Mouse (Mus musculus) forebrain, embryonic 15.5 days (tissue): ENCODE data around the gene Rab40c. TPM values are rescaled to one million over a fixed set of nuclear protein-coding genes. Genes with fewer than 3 reads are reported as not detected.

ENCODE experiments used
- ATAC-seq: fragments of 200-750 bp; cut with Nextera tagmentation; replicated peaks from 2 replicates; pipeline ENCODE4 v1.8.0; 2017; ENCODE audit warnings: mild to moderate bottlenecking, moderate TSS enrichment, moderate library complexity
- H3K27ac ChIP-seq: fragments of 300-500 bp; sonication (generic); replicated peaks from 2 replicates; pipeline ENCODE4 v1.5.1; 2015; ENCODE audit warnings: mild to moderate bottlenecking, inconsistent platforms
- H3K27me3 ChIP-seq: fragments of 300-500 bp; sonication (generic); 2 replicates; pipeline ENCODE4 v1.6.1; 2015; ENCODE audit warnings: inconsistent platforms
- H3K36me3 ChIP-seq: fragments of 300-500 bp; sonication (generic); 2 replicates; pipeline ENCODE4 v1.6.1; 2015; ENCODE audit warnings: mild to moderate bottlenecking, inconsistent platforms
- H3K4me1 ChIP-seq: fragments of 300-500 bp; sonication (generic); 2 replicates; pipeline ENCODE4 v1.6.1; 2015; ENCODE audit warnings: inconsistent platforms
- H3K4me2 ChIP-seq: fragments of 300-500 bp; sonication (generic); replicated peaks from 2 replicates; pipeline ENCODE4 v1.6.1; 2015; ENCODE audit warnings: mild to moderate bottlenecking, inconsistent platforms
- H3K4me3 ChIP-seq: fragments of 300-500 bp; sonication (generic); 2 replicates; pipeline ENCODE4 v1.5.1; 2015; ENCODE audit warnings: mild to moderate bottlenecking, inconsistent platforms
- H3K9ac ChIP-seq: fragments of 300-500 bp; sonication (generic); replicated peaks from 2 replicates; pipeline ENCODE4 v1.6.1; 2015; ENCODE audit warnings: mild to moderate bottlenecking, inconsistent platforms
- H3K9me3 ChIP-seq: fragments of 300-500 bp; sonication (generic); 2 replicates; pipeline ENCODE4 v1.6.1; 2016; ENCODE audit warnings: inconsistent platforms
- WGBS: fragments of 180-500 bp; shearing (Covaris S2); methylation state at CpG from one replicate; pipeline ENCODE4 v1.1.7; 2015; ENCODE audit warnings: mixed read lengths; 5-methylcytosine and 5-hydroxymethylcytosine counted together
- polyA plus RNA-seq: library from polyadenylated mRNA; unstranded; fragments of >200 nt; fragmentation: Nextera tagmentation; extraction: Ambion mirVana; gene quantifications from 2 replicates; pipeline ENCODE4 v1.2.1, GENCODE M21; 2015

The Rab40c gene
- polyA plus RNA-seq, 1 experiment from 2014 or later: 52.6 TPM

GRCm38 (mm10) chr17:25843636-25844395 lies 75.7 kb downstream of the Rab40c start:
- Histone ChIP-seq H3K4me3 (peak overlapping the region; percentile 84), H3K36me3 (peaks cover 33% of the 10 kb centered on the region), H3K27ac (peak overlapping the region; percentile 73), H3K27me3 (no peaks in the 10 kb centered on the region), H3K4me2 (peak overlapping the region; percentile 93), H3K4me1 (peaks cover 19% of the 10 kb centered on the region), H3K9me3 (no peaks in the 10 kb centered on the region), H3K9ac (peak overlapping the region; percentile 78)
- peak; percentile 33 for ATAC-seq
- WGBS: 3% methylated on average over 38 of the region's 38 CpGs

- ATAC-seq: no peak
- H3K4me3 ChIP-seq: peak overlapping the region; percentile 84
- H3K36me3 ChIP-seq: peaks cover 34% of the 10 kb centered on the region
These were observed 76.4 kb downstream of the Rab40c start for GRCm38 (mm10) chr17:25843122-25843521.

GRCm38 (mm10) chr17:25842509-25842908 lies 77.0 kb downstream of the Rab40c start:
- Histone ChIP-seq H3K9ac (no peak overlapping the region), H3K27me3 (no peaks in the 10 kb centered on the region), H3K9me3 (no peaks in the 10 kb centered on the region), H3K4me1 (peaks cover 28% of the 10 kb centered on the region), H3K4me2 (no peak overlapping the region), H3K27ac (no peak overlapping the region), H3K4me3 (no peak overlapping the region), H3K36me3 (peaks cover 34% of the 10 kb centered on the region)
- ATAC-seq: no peak
- WGBS: 78% methylated on average over 3 of the region's 3 CpGs

More at GRCm38 (mm10) chr17:25843122-25843521, 76.4 kb downstream of the Rab40c start:
- H3K27me3 ChIP-seq: no peaks in the 10 kb centered on the region
- peak overlapping the region; percentile 78 for H3K9ac ChIP-seq
- 96% methylated on average over 4 of the region's 4 CpGs for WGBS
- H3K4me2 ChIP-seq: peak overlapping the region; percentile 93
- no peak overlapping the region for H3K27ac ChIP-seq
- no peaks in the 10 kb centered on the region for H3K9me3 ChIP-seq
- peaks cover 22% of the 10 kb centered on the region for H3K4me1 ChIP-seq

- Histone ChIP-seq H3K27me3 (no peaks in the 10 kb centered on the region), H3K4me3 (no peak within 1 kb of the TSS), H3K9ac (no peak within 1 kb of the TSS), H3K4me2 (no peak within 1 kb of the TSS), H3K9me3 (no peaks in the 10 kb centered on the region), H3K4me1 (peaks cover 40% of the 10 kb centered on the region), H3K27ac (no peak within 1 kb of the TSS), H3K36me3 (peaks cover 34% of the 10 kb centered on the region)
- no peak for ATAC-seq
- 94% methylated on average over 22 of the region's 22 CpGs for WGBS
These were observed 78.2 kb downstream of the Rab40c start, which contains the start of gene Gm20683 for GRCm38 (mm10) chr17:25841117-25841880. Gm20683 (minus strand) TSS chr17:25841763.

GRCm38 (mm10) chr17:25840519-25840918 lies 79.0 kb downstream of the Rab40c start:
- no peaks in the 10 kb centered on the region for H3K9me3 ChIP-seq
- no peaks in the 10 kb centered on the region for H3K27me3 ChIP-seq
- H3K27ac ChIP-seq: no peak overlapping the region
- no peak overlapping the region for H3K9ac ChIP-seq
- H3K4me3 ChIP-seq: no peak overlapping the region
- ATAC-seq: no peak
- 98% methylated on average over 6 of the region's 6 CpGs for WGBS
- H3K4me1 ChIP-seq: peaks cover 48% of the 10 kb centered on the region
- peaks cover 34% of the 10 kb centered on the region for H3K36me3 ChIP-seq
- no peak overlapping the region for H3K4me2 ChIP-seq

GRCm38 (mm10) chr17:25839455-25840235 lies 79.9 kb downstream of the Rab40c start:
- Histone ChIP-seq H3K4me2 (no peak overlapping the region), H3K4me3 (no peak overlapping the region), H3K9ac (no peak overlapping the region), H3K36me3 (peaks cover 34% of the 10 kb centered on the region), H3K27ac (no peak overlapping the region), H3K4me1 (peaks cover 51% of the 10 kb centered on the region), H3K9me3 (no peaks in the 10 kb centered on the region), H3K27me3 (no peaks in the 10 kb centered on the region)
- ATAC-seq: no peak
- 87% methylated on average over 14 of the region's 14 CpGs for WGBS

GRCm38 (mm10) chr17:25838904-25839303 lies 80.6 kb downstream of the Rab40c start:
- no peaks in the 10 kb centered on the region for H3K27me3 ChIP-seq
- H3K9ac ChIP-seq: no peak overlapping the region
- H3K36me3 ChIP-seq: peaks cover 34% of the 10 kb centered on the region
- H3K9me3 ChIP-seq: no peaks in the 10 kb centered on the region
- 88% methylated on average over 4 of the region's 4 CpGs for whole genome bisulfite sequencing
- H3K27ac ChIP-seq: no peak overlapping the region
- no peak for ATAC-seq
- peaks cover 56% of the 10 kb centered on the region for H3K4me1 ChIP-seq
- no peak overlapping the region for H3K4me3 ChIP-seq
- no peak overlapping the region for H3K4me2 ChIP-seq

GRCm38 (mm10) chr17:25837533-25837932 lies 82.0 kb downstream of the Rab40c start:
- Histone ChIP-seq H3K4me3 (peak overlapping the region; percentile 51; the same call in 1 of the 2 replicates), H3K27me3 (no peaks in the 10 kb centered on the region), H3K36me3 (peaks cover 34% of the 10 kb centered on the region), H3K27ac (peak overlapping the region; percentile 80), H3K9ac (peak overlapping the region; percentile 75; the same call in 1 of the 2 replicates), H3K4me2 (peak overlapping the region; percentile 81; the same call in 1 of the 2 replicates), H3K4me1 (peaks cover 52% of the 10 kb centered on the region), H3K9me3 (no peaks in the 10 kb centered on the region)
- ATAC-seq: no peak
- 12% methylated on average over 3 of the region's 3 CpGs for WGBS

GRCm38 (mm10) chr17:25837076-25837410 lies 82.5 kb downstream of the Rab40c start, which contains the start of gene Rhbdl1:
Rhbdl1 (minus strand) TSS chr17:25837295.
- H3K9ac ChIP-seq: peak within 1 kb of the TSS; percentile 75
- no peaks in the 10 kb centered on the region for H3K27me3 ChIP-seq
- H3K4me1 ChIP-seq: peaks cover 54% of the 10 kb centered on the region
- H3K27ac ChIP-seq: peak within 1 kb of the TSS; percentile 80
- peak; percentile 29 for ATAC-seq
- H3K4me3 ChIP-seq: peak within 1 kb of the TSS; percentile 51
- H3K4me2 ChIP-seq: peak within 1 kb of the TSS; percentile 81
- H3K36me3 ChIP-seq: peaks cover 33% of the 10 kb centered on the region
- under 1% methylated on average over 29 of the region's 29 CpGs for WGBS
- H3K9me3 ChIP-seq: no peaks in the 10 kb centered on the region

GRCm38 (mm10) chr17:25836397-25837075 lies 83.0 kb downstream of the Rab40c start:
- 21% methylated on average over 23 of the region's 23 CpGs for WGBS
- H3K27ac ChIP-seq: peak overlapping the region; percentile 80

GRCm38 (mm10) chr17:25835816-25836215 lies 83.7 kb downstream of the Rab40c start:
- H3K4me2 ChIP-seq: peak overlapping the region; percentile 81
- H3K9me3 ChIP-seq: no peaks in the 10 kb centered on the region
- peak overlapping the region; percentile 51; the same call in 1 of the 2 replicates for H3K4me3 ChIP-seq
- H3K4me1 ChIP-seq: peaks cover 67% of the 10 kb centered on the region
- H3K9ac ChIP-seq: no peak overlapping the region
- peak overlapping the region; percentile 80; the same call in 1 of the 2 replicates for H3K27ac ChIP-seq
- H3K36me3 ChIP-seq: peaks cover 30% of the 10 kb centered on the region
- no peak for ATAC-seq
- H3K27me3 ChIP-seq: no peaks in the 10 kb centered on the region
- 94% methylated on average over 16 of the region's 16 CpGs for WGBS

More at GRCm38 (mm10) chr17:25836397-25837075, 83.0 kb downstream of the Rab40c start:
- Histone ChIP-seq H3K9me3 (no peaks in the 10 kb centered on the region), H3K4me2 (peak overlapping the region; percentile 81), H3K27me3 (no peaks in the 10 kb centered on the region), H3K4me1 (peaks cover 59% of the 10 kb centered on the region), H3K36me3 (peaks cover 30% of the 10 kb centered on the region), H3K9ac (peak overlapping the region; percentile 75), H3K4me3 (peak overlapping the region; percentile 51)
- no peak for ATAC-seq
